Mouse (Mus musculus) intestine, postnatal 0 days (tissue): ENCODE measurements at regions not wholly inside any gene's neighbourhood (a gene's known extent, or its start where the extent isn't known, plus 50 kb on each side); places are given as distances from the start of the nearest gene placed in this dataset.

Experiments used
- ATAC-seq: fragments of 200-750 bp; cut with Nextera tagmentation; 2 replicates; pipeline ENCODE4 v1.8.0; 2017; ENCODE audit warnings: mild to moderate bottlenecking, moderate TSS enrichment, moderate library complexity
- H3K27ac ChIP-seq: fragments of 300-500 bp; sonication (generic); 2 replicates; pipeline ENCODE4 v1.5.1; 2014; ENCODE audit warnings: mild to moderate bottlenecking, low read depth, low read length, moderate library complexity
- H3K27me3 ChIP-seq: fragments of 300-500 bp; sonication (generic); replicated peaks from 2 replicates; pipeline ENCODE4 v1.6.1; 2014; ENCODE audit warnings: low read length, mixed read lengths; ENCODE audit not compliant: control insufficient read depth, insufficient read depth
- H3K36me3 ChIP-seq: fragments of 300-500 bp; sonication (generic); 2 replicates; pipeline ENCODE4 v1.6.1; 2014; ENCODE audit warnings: mild to moderate bottlenecking, moderate library complexity; ENCODE audit not compliant: control insufficient read depth, insufficient read depth
- H3K4me1 ChIP-seq: fragments of 300-500 bp; sonication (generic); replicated peaks from 2 replicates; pipeline ENCODE4 v1.6.1; 2014; ENCODE audit warnings: antibody characterized with exemption, low read length, mixed read lengths; ENCODE audit not compliant: control insufficient read depth, insufficient read depth
- H3K4me2 ChIP-seq: fragments of 300-500 bp; sonication (generic); replicated peaks from 2 replicates; pipeline ENCODE4 v1.6.1; 2014; ENCODE audit warnings: low read depth, mild to moderate bottlenecking, moderate library complexity
- H3K4me3 ChIP-seq: fragments of 300-500 bp; sonication (generic); 2 replicates; pipeline ENCODE4 v1.5.1; 2014; ENCODE audit warnings: low read depth, low read length
- H3K9ac ChIP-seq: fragments of 300-500 bp; sonication (generic); 2 replicates; pipeline ENCODE4 v1.6.1; 2014; ENCODE audit warnings: mild to moderate bottlenecking, low read depth, low read length
- H3K9me3 ChIP-seq: fragments of 300-500 bp; sonication (generic); 2 replicates; pipeline ENCODE4 v1.6.1; 2016; ENCODE audit warnings: mixed run types; ENCODE audit not compliant: control insufficient read depth
- CTCF ChIP-seq: sonication (generic); IDR thresholded peaks from 2 replicates; pipeline ENCODE4 v1.5.1; 2016; ENCODE audit warnings: low read depth, mild to moderate bottlenecking, control low read depth, antibody characterized with exemption, moderate library complexity
- WGBS: fragments of 180-500 bp; shearing (Covaris S2); extraction: QIAGEN DNeasy Blood & Tissue Kit; methylation state at CpG from one replicate; pipeline ENCODE4 v1.1.7; 2014; 5-methylcytosine and 5-hydroxymethylcytosine counted together

GRCm38 (mm10) chr3:151607689-151608088 lies 142.1 kb downstream of the Ifi44 start:
- no peak overlapping the region for H3K4me2 ChIP-seq
- no peak overlapping the region for H3K4me3 ChIP-seq
- H3K4me1 ChIP-seq = no peaks in the 10 kb centered on the region
- ATAC-seq = no peak
- no peak for TF ChIP-seq CTCF
- WGBS = 93% methylated on average over 10 of the region's 10 CpGs
- no peaks in the 10 kb centered on the region for H3K27me3 ChIP-seq
- H3K9me3 ChIP-seq = no peaks in the 10 kb centered on the region
- H3K36me3 ChIP-seq = no peaks in the 10 kb centered on the region
- H3K27ac ChIP-seq = no peak overlapping the region
- no peak overlapping the region for H3K9ac ChIP-seq

- TF ChIP-seq CTCF = no peak
- H3K4me1 ChIP-seq = no peaks in the 10 kb centered on the region
- no peak overlapping the region for H3K4me3 ChIP-seq
- no peaks in the 10 kb centered on the region for H3K9me3 ChIP-seq
- H3K36me3 ChIP-seq = no peaks in the 10 kb centered on the region
- no peaks in the 10 kb centered on the region for H3K27me3 ChIP-seq
- no peak overlapping the region for H3K9ac ChIP-seq
- 22% methylated on average over 4 of the region's 4 CpGs for WGBS
- H3K4me2 ChIP-seq = no peak overlapping the region
- H3K27ac ChIP-seq = no peak overlapping the region
- ATAC-seq = no peak
Observed at GRCm38 (mm10) chr3:151603371-151603770, 146.4 kb downstream of the Ifi44 start.
